Mouse (Mus musculus) liver, embryonic 14.5 days (tissue): ENCODE measurements at regions not wholly inside any gene's neighbourhood (a gene's known extent, or its start where the extent isn't known, plus 50 kb on each side); places are given as distances from the start of the nearest gene placed in this dataset.

Experiments
- ATAC-seq: fragments of 200-750 bp; cut with Nextera tagmentation; 2 replicates; pipeline ENCODE4 v1.8.0; 2017; ENCODE audit warnings: moderate number of reproducible peaks, mild to moderate bottlenecking, moderate library complexity; ENCODE audit not compliant: insufficient read depth
- DNase-seq, 3 experiments: peaks; one replicate each; pipeline ENCODE4 v3.0.0-alpha.2; 2012 to 2013; ENCODE audit warnings: low read depth in 3 of 3, low spot score in 3 of 3
- H3K27ac ChIP-seq: fragments of 300-500 bp; sonication (generic); 2 replicates; pipeline ENCODE4 v1.5.1; 2014; ENCODE audit warnings: moderate library complexity, mild to moderate bottlenecking, control low read depth, inconsistent platforms
- H3K27me3 ChIP-seq: fragments of 300-500 bp; sonication (generic); 2 replicates; pipeline ENCODE4 v1.6.1; 2014; ENCODE audit warnings: mild to moderate bottlenecking, low read length, moderate library complexity; ENCODE audit not compliant: control insufficient read depth, insufficient read depth
- H3K36me3 ChIP-seq: fragments of 300-500 bp; sonication (generic); replicated peaks from 2 replicates; pipeline ENCODE4 v1.6.1; 2014; ENCODE audit warnings: low read depth; ENCODE audit not compliant: control insufficient read depth, insufficient read depth
- H3K4me1 ChIP-seq, 2 experiments: fragments of 200-500 bp in 1 of 2; fragments of 300-500 bp in 1 of 2; sonication (generic) in 1 of 2; replicated peaks; 2 replicates each; pipeline ENCODE4 v1.6.1; 2012 to 2014; ENCODE audit warnings: antibody characterized with exemption in 1 of 2, inconsistent platforms in 1 of 2, low read length in 1 of 2; ENCODE audit not compliant: control insufficient read depth in 2 of 2, insufficient read depth in 2 of 2
- H3K4me2 ChIP-seq: fragments of 300-500 bp; sonication (generic); 2 replicates; pipeline ENCODE4 v1.6.1; 2014; ENCODE audit warnings: low read depth, mild to moderate bottlenecking, control low read depth, moderate library complexity
- H3K4me3 ChIP-seq, 2 experiments: fragments of 200-500 bp in 1 of 2; fragments of 300-500 bp in 1 of 2; sonication (generic) in 1 of 2; 2 replicates each; pipeline ENCODE4 v1.5.1; 2012 to 2014; ENCODE audit warnings: low read depth in 2 of 2, low read length in 2 of 2, mild to moderate bottlenecking in 2 of 2, control low read depth in 1 of 2, inconsistent platforms in 1 of 2, moderate library complexity in 1 of 2; ENCODE audit not compliant: insufficient read depth in 1 of 2
- H3K9ac ChIP-seq: fragments of 300-500 bp; sonication (generic); replicated peaks from 2 replicates; pipeline ENCODE4 v1.6.1; 2014; ENCODE audit warnings: mild to moderate bottlenecking, control low read depth, moderate library complexity
- H3K9me3 ChIP-seq: fragments of 300-500 bp; sonication (generic); 2 replicates; pipeline ENCODE4 v1.6.1; 2016; ENCODE audit warnings: low read length, mixed read lengths; ENCODE audit not compliant: control insufficient read depth
- CTCF ChIP-seq: IDR thresholded peaks from 2 replicates; pipeline ENCODE4 v1.5.1; 2016; ENCODE audit warnings: antibody characterized with exemption, low read depth, control low read depth
- EP300 ChIP-seq: IDR thresholded peaks from 2 replicates; pipeline ENCODE4 v1.6.1; 2016; ENCODE audit warnings: antibody characterized with exemption, low read depth
- WGBS: fragments of 180-500 bp; shearing (Covaris S2); extraction: QIAGEN DNeasy Blood & Tissue Kit; methylation state at CpG from one replicate; pipeline ENCODE4 v1.1.7; 2014; ENCODE audit not compliant: insufficient replicate concordance; 5-methylcytosine and 5-hydroxymethylcytosine counted together

GRCm38 (mm10) chr8:26384305-26384993, 265.1 kb downstream of the Gm45692 start:
- no peaks in the 10 kb centered on the region for H3K27me3 ChIP-seq
- DNase-seq, result no peak
- ATAC-seq, result no peak
- no peak for TF ChIP-seq EP300
- TF ChIP-seq CTCF, result no peak
- H3K36me3 ChIP-seq, result no peaks in the 10 kb centered on the region
- H3K27ac ChIP-seq, result no peak overlapping the region
- H3K4me2 ChIP-seq, result no peak overlapping the region
- no peaks in the 10 kb centered on the region for H3K4me1 ChIP-seq
- no peak overlapping the region for H3K9ac ChIP-seq
- H3K9me3 ChIP-seq, result no peaks in the 10 kb centered on the region
- WGBS, result 12% methylated on average over 3 of the region's 3 CpGs
- H3K4me3 ChIP-seq, result no peak overlapping the region

- Histone ChIP-seq H3K4me2 (no peak overlapping the region), H3K36me3 (no peaks in the 10 kb centered on the region), H3K9ac (no peak overlapping the region), H3K4me3 (no peak overlapping the region), H3K27ac (no peak overlapping the region), H3K27me3 (no peaks in the 10 kb centered on the region), H3K9me3 (no peaks in the 10 kb centered on the region), H3K4me1 (no peaks in the 10 kb centered on the region)
- DNase-seq (no peak), ATAC-seq (no peak)
- WGBS, result 35% methylated on average over 6 of the region's 6 CpGs
- TF ChIP-seq CTCF (no peak), EP300 (no peak)
Observed at GRCm38 (mm10) chr8:26384994-26385345, 265.6 kb downstream of the Gm45692 start.

GRCm38 (mm10) chr8:26395061-26395460, 275.7 kb downstream of the Gm45692 start:
- Histone ChIP-seq H3K4me2 (no peak overlapping the region), H3K4me3 (no peak overlapping the region), H3K4me1 (no peaks in the 10 kb centered on the region), H3K9ac (no peak overlapping the region), H3K36me3 (no peaks in the 10 kb centered on the region), H3K27me3 (no peaks in the 10 kb centered on the region), H3K27ac (no peak overlapping the region), H3K9me3 (no peaks in the 10 kb centered on the region)
- WGBS, result 57% methylated on average over 6 of the region's 6 CpGs
- no peak for TF ChIP-seq CTCF
- TF ChIP-seq EP300, result no peak
- no peak for ATAC-seq
- no peak for DNase-seq

- ATAC-seq (no peak), DNase-seq (no peak)
- TF ChIP-seq EP300 (no peak), CTCF (no peak)
- no peaks in the 10 kb centered on the region for H3K27me3 ChIP-seq
- H3K9ac ChIP-seq, result no peak overlapping the region
- no peaks in the 10 kb centered on the region for H3K4me1 ChIP-seq
- H3K27ac ChIP-seq, result no peak overlapping the region
- 77% methylated on average over 6 of the region's 6 CpGs for WGBS
- H3K36me3 ChIP-seq, result no peaks in the 10 kb centered on the region
- no peak overlapping the region for H3K4me2 ChIP-seq
- no peaks in the 10 kb centered on the region for H3K9me3 ChIP-seq
- no peak overlapping the region for H3K4me3 ChIP-seq
Observed at GRCm38 (mm10) chr8:26420002-26420401, 300.7 kb downstream of the Gm45692 start.

GRCm38 (mm10) chr8:26420536-26420935, 301.2 kb downstream of the Gm45692 start:
- Histone ChIP-seq H3K36me3 (no peaks in the 10 kb centered on the region), H3K4me1 (no peaks in the 10 kb centered on the region), H3K9ac (no peak overlapping the region), H3K4me2 (no peak overlapping the region), H3K27ac (no peak overlapping the region), H3K4me3 (no peak overlapping the region), H3K27me3 (no peaks in the 10 kb centered on the region), H3K9me3 (no peaks in the 10 kb centered on the region)
- no peak for DNase-seq
- WGBS, result 74% methylated on average over 10 of the region's 10 CpGs
- TF ChIP-seq EP300, result no peak
- TF ChIP-seq CTCF, result no peak
- ATAC-seq, result no peak
